Mouse (Mus musculus) MEL (cell line): ENCODE results near the gene Gm6217. TPM values are rescaled to one million over a fixed set of nuclear protein-coding genes. Genes with fewer than 3 reads are reported as not detected.

Experiments
- polyA plus RNA-seq, 2 experiments: library from polyadenylated mRNA; stranded (reverse) in 1 of 2; unstranded in 1 of 2; fragments of >175 nt in 1 of 2; fragments of >200 nt in 1 of 2; gene quantifications; 2 replicates each; pipeline versions ENCODE4 v1.2.1 to v1.2.4; 2012; ENCODE audit warnings: low replicate concordance in 2 of 2, low read depth in 1 of 2; ENCODE audit not compliant: insufficient read length in 2 of 2, insufficient read depth in 1 of 2, missing spikeins in 1 of 2
- total RNA-seq: library from RNA; depleted of rRNA; stranded (reverse); fragments of 300-350 nt; gene quantifications from 2 replicates; pipeline ENCODE4 v1.2.3, GENCODE M21; 2012; rRNA removed

Gm6217 gene
- total and polyA plus RNA-seq, 3 experiments, result not detected

Other genes starting within 250 kb of the Gm6217 start
- gene Mff, start 206.5 kb downstream of the Gm6217 start, total RNA-seq, result 86.0 and 91.1 TPM in 2 replicates
- gene Mff, start 206.5 kb downstream of the Gm6217 start, polyA plus RNA-seq, result 100 to 1,000 TPM in 1 of 2 experiments, not detected in 1; 195 TPM
- not detected in 2 replicates for gene Tm4sf20, start 162.9 kb downstream of the Gm6217 start, total RNA-seq
- gene Tm4sf20, start 162.9 kb downstream of the Gm6217 start, polyA plus RNA-seq, result not detected
- gene Gm47791, start 160.2 kb downstream of the Gm6217 start, total RNA-seq, result not detected in 2 replicates
- not detected for gene Gm47791, start 160.2 kb downstream of the Gm6217 start, polyA plus RNA-seq
- gene Agfg1, start 91.9 kb downstream of the Gm6217 start, total RNA-seq, result 34.1 and 38.2 TPM in 2 replicates
- gene Agfg1, start 91.9 kb downstream of the Gm6217 start, polyA plus RNA-seq, result 10 to 100 TPM in 1 of 2 experiments, not detected in 1; 58.6 TPM
- gene A030005L19Rik, start 18.1 kb downstream of the Gm6217 start, total RNA-seq, result 0.15 TPM in 1 of 2 replicates, not detected in the other
- under 1 TPM in 1 of 2 experiments, not detected in 1; 0.26 TPM for gene A030005L19Rik, start 18.1 kb downstream of the Gm6217 start, polyA plus RNA-seq
- gene A030014E15Rik, start 6.5 kb downstream of the Gm6217 start, total RNA-seq, result not detected in 2 replicates
- not detected for gene A030014E15Rik, start 6.5 kb downstream of the Gm6217 start, polyA plus RNA-seq
- gene A030003K21Rik, start 12.0 kb upstream of the Gm6217 start, total RNA-seq, result not detected in 2 replicates
- gene A030003K21Rik, start 12.0 kb upstream of the Gm6217 start, polyA plus RNA-seq, result not detected
- gene Gm7544, start 24.6 kb upstream of the Gm6217 start, total RNA-seq, result not detected in 2 replicates
- gene Gm7544, start 24.6 kb upstream of the Gm6217 start, polyA plus RNA-seq, result not detected
- gene Gm47955, start 28.9 kb upstream of the Gm6217 start, total RNA-seq, result not detected in 2 replicates
- not detected for gene Gm47955, start 28.9 kb upstream of the Gm6217 start, polyA plus RNA-seq
- gene Gm47959, start 69.1 kb upstream of the Gm6217 start, total RNA-seq, result not detected in 2 replicates
- gene Gm47959, start 69.1 kb upstream of the Gm6217 start, polyA plus RNA-seq, result not detected
- gene Slc19a3, start 107.0 kb upstream of the Gm6217 start, total RNA-seq, result not detected in 2 replicates
- not detected for gene Slc19a3, start 107.0 kb upstream of the Gm6217 start, polyA plus RNA-seq
- not detected in 2 replicates for gene Krtap28-10, start 111.1 kb upstream of the Gm6217 start, total RNA-seq
- gene Krtap28-10, start 111.1 kb upstream of the Gm6217 start, polyA plus RNA-seq, result not detected
- gene Gm47969, start 113.5 kb upstream of the Gm6217 start, total RNA-seq, result not detected in 2 replicates
- gene Gm47969, start 113.5 kb upstream of the Gm6217 start, polyA plus RNA-seq, result not detected
- not detected in 2 replicates for gene A030005K14Rik, start 128.0 kb upstream of the Gm6217 start, total RNA-seq
- gene A030005K14Rik, start 128.0 kb upstream of the Gm6217 start, polyA plus RNA-seq, result not detected
- not detected in 2 replicates for gene Krtap28-13, start 129.5 kb upstream of the Gm6217 start, total RNA-seq
- not detected for gene Krtap28-13, start 129.5 kb upstream of the Gm6217 start, polyA plus RNA-seq
- not detected in 2 replicates for gene Ccl20, start 185.4 kb upstream of the Gm6217 start, total RNA-seq
- not detected for gene Ccl20, start 185.4 kb upstream of the Gm6217 start, polyA plus RNA-seq
- gene Daw1, start 228.4 kb upstream of the Gm6217 start, total RNA-seq, result not detected in 2 replicates
- not detected for gene Daw1, start 228.4 kb upstream of the Gm6217 start, polyA plus RNA-seq